Mouse (Mus musculus) lung, postnatal 10 days (tissue): ENCODE measurements around the gene Aloxe3.

Experiments
- DNase-seq: peaks from one replicate; pipeline ENCODE4 v3.0.0; 2021

Aloxe3 gene

DNA sequence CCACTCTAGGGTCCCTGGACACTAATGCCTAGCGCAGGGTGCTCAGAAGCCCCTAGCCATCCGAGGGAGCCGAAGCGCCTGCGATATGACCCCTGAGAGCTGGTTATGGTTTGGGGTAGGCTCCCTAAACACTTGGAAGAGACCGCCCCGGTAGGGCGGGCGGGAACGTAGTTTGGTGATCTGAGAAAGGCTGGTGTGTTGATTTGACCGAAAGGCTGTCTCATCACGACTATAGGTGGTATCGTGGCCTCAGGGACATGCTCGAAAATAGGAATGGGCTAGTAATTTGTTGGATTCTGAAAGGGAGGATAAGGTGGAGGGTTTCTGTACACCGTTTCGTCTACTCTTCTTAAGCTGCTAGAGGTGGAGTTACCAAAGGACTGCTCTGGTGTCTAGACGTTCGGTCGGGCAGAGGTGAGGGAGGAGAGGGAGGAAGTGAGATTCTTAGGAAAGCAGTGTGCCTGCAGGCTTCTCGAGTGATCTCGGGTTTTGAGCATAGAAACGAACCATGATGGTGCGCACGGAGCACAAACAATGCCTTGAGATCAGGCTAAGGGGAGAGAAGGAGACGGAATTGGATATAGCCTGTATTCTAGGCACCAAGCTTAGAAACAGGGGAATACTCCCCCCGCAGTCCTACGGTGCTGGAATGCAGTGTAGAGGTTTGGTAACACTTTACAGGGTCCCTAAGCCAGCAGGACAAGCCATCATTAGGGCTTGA is 30.0 kb upstream of the Aloxe3 start:
- DNase-seq, result peak; percentile 69

GRCm38 (mm10) chr11:69096360-69096986 is 29.2 kb upstream of the Aloxe3 start:
- DNase-seq, result no peak

- peak; percentile 100 for DNase-seq
Measured at GRCm38 (mm10) chr11:69096987-69097900, 28.5 kb upstream of the Aloxe3 start.

GRCm38 (mm10) chr11:69098039-69098761 is 27.5 kb upstream of the Aloxe3 start:
- no peak for DNase-seq

DNA sequence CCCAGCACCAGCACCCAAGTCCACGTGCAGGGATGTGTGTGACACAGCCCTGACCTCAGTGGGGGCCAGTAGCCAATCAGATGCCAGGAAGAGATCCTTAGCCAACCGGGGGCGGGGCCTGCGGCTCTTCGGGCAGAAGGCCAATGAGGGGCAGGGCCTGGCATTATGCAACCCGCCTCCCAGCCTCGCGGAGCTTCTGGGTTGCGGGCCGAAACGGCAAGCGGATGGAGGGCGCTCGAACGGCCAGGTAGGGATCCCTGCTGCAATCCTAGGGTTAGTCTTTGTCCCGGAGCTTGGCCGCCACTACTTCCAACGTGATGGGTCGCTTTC is 27.0 kb upstream of the Aloxe3 start:
- peak; percentile 99 for DNase-seq

- DNase-seq, result peak; percentile 97
Measured at GRCm38 (mm10) chr11:69099177-69099914, 26.4 kb upstream of the Aloxe3 start.

GRCm38 (mm10) chr11:69099915-69100345 is 25.8 kb upstream of the Aloxe3 start:
- DNase-seq, result peak; percentile 97

DNA sequence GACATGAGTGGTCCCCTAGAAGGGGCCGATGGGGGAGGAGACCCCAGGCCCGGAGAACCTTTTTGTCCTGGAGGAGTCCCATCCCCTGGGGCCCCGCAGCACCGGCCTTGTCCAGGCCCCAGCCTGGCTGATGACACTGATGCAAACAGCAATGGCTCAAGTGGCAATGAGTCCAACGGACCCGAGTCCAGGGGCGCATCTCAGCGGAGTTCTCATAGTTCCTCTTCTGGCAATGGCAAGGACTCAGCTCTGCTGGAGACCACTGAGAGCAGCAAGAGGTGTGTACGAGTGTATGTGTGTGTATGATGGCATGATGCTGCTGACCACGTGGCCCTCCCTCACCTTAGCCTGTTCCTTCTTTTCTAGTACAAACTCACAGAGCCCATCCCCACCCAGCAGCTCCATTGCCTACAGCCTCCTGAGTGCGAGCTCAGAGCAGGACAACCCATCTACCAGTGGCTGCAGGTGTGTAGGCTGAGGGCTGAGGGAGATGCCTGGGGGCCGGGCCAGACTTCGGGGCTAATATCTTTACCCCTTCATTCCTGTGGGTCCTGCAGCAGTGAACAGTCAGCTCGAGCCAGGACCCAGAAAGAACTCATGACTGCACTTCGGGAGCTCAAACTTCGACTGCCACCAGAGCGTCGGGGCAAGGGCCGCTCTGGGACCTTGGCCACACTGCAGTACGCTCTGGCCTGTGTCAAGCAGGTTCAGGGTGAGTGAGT is 24.9 kb upstream of the Aloxe3 start:
- no peak for DNase-seq

- DNase-seq, result no peak
Measured at GRCm38 (mm10) chr11:69101604-69102402, 23.9 kb upstream of the Aloxe3 start.

GRCm38 (mm10) chr11:69102403-69102725 is 23.3 kb upstream of the Aloxe3 start:
- peak; percentile 6 for DNase-seq

DNA sequence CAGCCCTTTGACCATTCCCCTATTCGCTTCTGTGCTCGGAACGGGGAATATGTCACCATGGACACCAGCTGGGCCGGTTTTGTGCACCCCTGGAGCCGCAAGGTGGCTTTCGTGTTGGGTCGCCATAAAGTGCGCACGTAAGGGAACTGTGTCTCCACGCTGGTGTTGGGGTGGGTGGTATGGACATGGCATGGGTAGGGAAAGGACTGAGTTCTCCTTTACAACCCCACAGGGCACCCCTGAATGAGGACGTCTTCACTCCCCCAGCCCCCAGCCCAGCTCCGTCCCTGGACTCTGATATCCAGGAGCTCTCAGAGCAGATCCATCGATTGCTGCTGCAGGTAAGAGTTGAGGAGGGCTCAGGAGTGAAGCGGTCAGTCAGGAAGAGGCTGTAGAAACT is 22.6 kb upstream of the Aloxe3 start:
- DNase-seq, result no peak

- DNase-seq, result no peak
Measured at GRCm38 (mm10) chr11:69103531-69104435, 21.9 kb upstream of the Aloxe3 start.

DNA sequence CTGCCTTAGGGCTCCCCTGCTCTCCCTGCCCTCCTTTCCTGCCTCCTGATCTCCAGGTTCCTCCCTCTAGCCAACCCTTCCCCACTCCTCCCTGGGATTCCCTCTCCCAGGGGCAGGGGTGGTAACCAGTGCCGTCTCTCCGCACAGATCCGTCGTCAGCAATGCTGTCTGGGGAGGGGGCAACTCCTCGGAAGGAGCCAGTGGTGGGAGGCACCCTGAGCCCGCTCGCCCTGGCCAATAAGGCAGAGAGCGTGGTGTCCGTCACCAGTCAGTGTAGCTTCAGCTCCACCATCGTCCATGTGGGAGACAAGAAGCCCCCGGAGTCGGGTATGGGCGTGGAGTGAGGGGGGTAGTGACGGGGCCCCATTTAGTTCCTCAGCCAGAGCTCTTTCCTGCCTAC is 21.2 kb upstream of the Aloxe3 start:
- no peak for DNase-seq

- no peak for DNase-seq
Measured at GRCm38 (mm10) chr11:69105227-69105626, 20.5 kb upstream of the Aloxe3 start.

GRCm38 (mm10) chr11:69105796-69106195 is 19.9 kb upstream of the Aloxe3 start:
- DNase-seq, result no peak

DNA sequence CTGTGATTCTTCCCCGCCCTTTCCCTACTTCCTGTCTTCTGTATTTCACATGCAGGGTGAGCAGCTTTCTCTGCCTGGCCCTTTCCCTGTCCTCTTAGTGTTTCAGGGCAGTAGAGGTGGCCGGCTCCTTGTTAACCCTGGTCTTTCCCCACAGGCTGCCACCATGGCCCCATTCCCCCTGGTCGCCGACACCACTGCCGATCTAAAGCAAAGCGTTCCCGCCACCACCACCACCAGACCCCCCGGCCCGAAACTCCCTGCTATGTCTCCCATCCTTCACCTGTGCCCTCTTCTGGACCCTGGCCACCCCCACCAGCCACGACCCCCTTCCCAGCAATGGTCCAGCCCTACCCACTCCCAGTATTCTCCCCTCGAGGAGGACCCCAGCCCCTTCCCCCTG is 19.4 kb upstream of the Aloxe3 start:
- no peak for DNase-seq

DNA sequence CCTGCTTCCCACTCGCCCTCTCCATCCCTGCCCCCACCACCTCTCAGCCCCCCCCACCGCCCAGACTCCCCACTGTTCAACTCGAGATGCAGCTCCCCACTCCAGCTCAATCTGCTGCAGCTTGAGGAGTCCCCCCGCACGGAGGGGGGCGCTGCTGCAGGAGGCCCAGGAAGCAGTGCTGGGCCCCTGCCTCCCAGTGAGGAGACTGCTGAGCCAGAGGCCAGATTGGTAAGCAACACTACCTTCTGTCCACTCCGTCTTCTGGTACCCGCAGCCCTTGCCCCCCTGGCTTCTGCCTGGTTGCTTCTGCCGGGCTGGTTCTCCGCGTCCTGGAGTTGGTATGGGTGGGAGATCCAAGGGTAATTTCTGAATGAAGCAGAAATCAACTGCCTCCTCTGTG is 18.9 kb upstream of the Aloxe3 start:
- DNase-seq, result no peak

DNA sequence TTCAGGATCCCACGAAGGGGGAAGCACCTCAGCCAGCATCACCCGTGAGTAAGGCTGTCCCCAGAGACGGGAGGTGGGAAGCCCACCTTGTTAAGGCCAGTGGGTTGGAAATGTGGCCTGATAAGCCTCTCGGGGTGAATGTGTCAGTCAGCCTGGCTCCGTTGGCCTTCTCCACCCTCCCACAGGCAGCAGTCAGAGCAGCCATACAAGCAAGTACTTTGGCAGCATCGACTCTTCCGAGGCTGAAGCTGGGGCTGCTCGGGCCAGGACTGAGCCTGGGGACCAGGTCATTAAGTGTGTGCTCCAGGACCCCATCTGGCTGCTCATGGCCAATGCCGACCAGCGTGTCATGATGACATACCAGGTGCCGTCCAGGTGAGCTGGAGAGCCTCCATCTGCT is 18.0 kb upstream of the Aloxe3 start:
- DNase-seq, result no peak

- no peak for DNase-seq
Measured at GRCm38 (mm10) chr11:69108223-69108622, 17.5 kb upstream of the Aloxe3 start.
